Mouse (Mus musculus) cerebellum, adult 8-10 months (tissue): ENCODE measurements around the gene Pkdcc.

Experiments used
- DNase-seq: peaks from one replicate; pipeline ENCODE4 v3.0.0; 2022

Gene Pkdcc

GRCm38 (mm10) chr17:83213228-83213915 is 1.7 kb upstream of the Pkdcc start:
- no peak for DNase-seq

- DNase-seq: no peak
These were observed 915 bp upstream of the Pkdcc start for GRCm38 (mm10) chr17:83214161-83214592.

GRCm38 (mm10) chr17:83215529-83216244 is 595 bp downstream of the Pkdcc start:
- DNase-seq: peak; percentile 26

- no peak for DNase-seq
These were observed 1.3 kb downstream of the Pkdcc start for GRCm38 (mm10) chr17:83216251-83216919.

- DNase-seq: no peak
These were observed 3.1 kb downstream of the Pkdcc start for GRCm38 (mm10) chr17:83218189-83218588.

- no peak for DNase-seq
These were observed 3.6 kb downstream of the Pkdcc start for GRCm38 (mm10) chr17:83218722-83219121.

GRCm38 (mm10) chr17:83219351-83220287 is 4.5 kb downstream of the Pkdcc start:
- DNase-seq: no peak

GRCm38 (mm10) chr17:83220954-83221538 is 6.0 kb downstream of the Pkdcc start:
- DNase-seq: no peak

GRCm38 (mm10) chr17:83221611-83222500 is 6.8 kb downstream of the Pkdcc start:
- DNase-seq: no peak

GRCm38 (mm10) chr17:83222705-83223104 is 7.6 kb downstream of the Pkdcc start:
- DNase-seq: no peak

GRCm38 (mm10) chr17:83224451-83224971 is 9.4 kb downstream of the Pkdcc start:
- DNase-seq: no peak

GRCm38 (mm10) chr17:83226395-83226986 is 11.4 kb downstream of the Pkdcc start:
- DNase-seq: no peak

- DNase-seq: no peak
These were observed 16.3 kb downstream of the Pkdcc start for GRCm38 (mm10) chr17:83231357-83231756.

- DNase-seq: peak; percentile 49
These were observed 20.1 kb downstream of the Pkdcc start for GRCm38 (mm10) chr17:83235227-83235626.

GRCm38 (mm10) chr17:83236202-83236601 is 21.1 kb downstream of the Pkdcc start:
- DNase-seq: no peak

- DNase-seq: no peak
These were observed 23.3 kb downstream of the Pkdcc start for GRCm38 (mm10) chr17:83238123-83239058.

GRCm38 (mm10) chr17:83244502-83244901 is 29.4 kb downstream of the Pkdcc start:
- DNase-seq: no peak

GRCm38 (mm10) chr17:83245460-83245859 is 30.4 kb downstream of the Pkdcc start:
- no peak for DNase-seq

- DNase-seq: no peak
These were observed 31.0 kb downstream of the Pkdcc start for GRCm38 (mm10) chr17:83246090-83246489.
